Comparison of ENCODE assay signal across 8 mouse cellular contexts in the genomic region with DNA sequence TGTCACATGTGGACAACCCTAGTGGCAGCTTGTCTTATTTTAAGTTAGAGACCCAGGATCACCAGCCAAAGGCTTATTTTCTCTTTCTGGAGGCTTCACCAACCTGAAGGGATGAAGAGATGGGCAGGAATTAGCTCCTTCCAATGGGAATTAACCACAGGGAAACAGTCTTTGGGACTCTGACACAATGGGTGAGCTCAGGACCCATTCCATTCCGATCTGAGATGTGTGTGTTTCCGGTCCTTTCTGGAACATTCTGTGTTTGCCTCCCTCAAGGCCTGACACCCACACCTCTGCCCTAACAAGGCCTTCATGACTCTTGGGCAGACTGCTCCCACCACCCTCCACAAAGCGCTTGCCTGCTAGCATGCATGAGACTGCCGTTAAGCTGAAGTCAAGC. TPM values are rescaled to one million over a fixed set of nuclear protein-coding genes. Genes with fewer than 3 reads are reported as not detected.
DNase-seq lines count a peak whose midpoint lies in the region; ATAC-seq and TF ChIP-seq lines count a peak whose summit lies in the region.

A gene (plus strand): TSS at position 301 of the 400 bp plus-strand sequence.

- DNase-seq in lung, postnatal 0 days (ENCODE audit: low spot score), result no peak
- DNase-seq in lung, postnatal 4 days, result no peak
- DNase-seq in embryonic facial prominence, embryonic 14.5 days (ENCODE audit: low spot score), result no peak
- no peak for DNase-seq in cerebellum, adult 11-12 months
- no peak for DNase-seq in urinary bladder, postnatal 10 days (ENCODE audit: low spot score)
- DNase-seq in c-Kit-positive CD71-positive TER-119-positive erythroid progenitor cells, embryonic 14.5 days (ENCODE audit: low spot score), result no peak

- TF ChIP-seq CTCF in lung, postnatal 0 days (IDR thresholded peaks at IDR 0.05), result no peak
- TF ChIP-seq CTCF in intestine, postnatal 0 days (IDR thresholded peaks at IDR 0.05; ENCODE audit: low read depth), result no peak
- TF ChIP-seq CTCF in olfactory bulb, adult 2 months (IDR thresholded peaks at IDR 0.05; ENCODE audit: insufficient read depth, low read depth, low read length), result no peak

- H3K4me2 ChIP-seq in lung, postnatal 0 days (replicated peaks; ENCODE audit: low read depth, low read length), result peak within 1 kb of the TSS; percentile 25
- H3K4me2 ChIP-seq in embryonic facial prominence, embryonic 14.5 days (ENCODE audit: low read depth, low read length), result peak within 1 kb of the TSS; percentile 15; the same call in 1 of the 2 replicates
- H3K4me2 ChIP-seq in intestine, postnatal 0 days (replicated peaks; ENCODE audit: low read depth), result no peak within 1 kb of the TSS; the same call in 1 of the 2 replicates

- H3K9me3 ChIP-seq in lung, postnatal 0 days (ENCODE audit: low read length), result no peaks in the 10 kb centered on the region
- H3K9me3 ChIP-seq in embryonic facial prominence, embryonic 14.5 days (ENCODE audit: control insufficient read depth, low read length), result no peaks in the 10 kb centered on the region
- H3K9me3 ChIP-seq in intestine, postnatal 0 days (ENCODE audit: control insufficient read depth), result no peaks in the 10 kb centered on the region

- H3K27ac ChIP-seq in lung, postnatal 0 days (ENCODE audit: low read length), result peak within 1 kb of the TSS; percentile 81
- H3K27ac ChIP-seq in embryonic facial prominence, embryonic 14.5 days (replicated peaks; ENCODE audit: low read depth, low read length), result peak within 1 kb of the TSS; percentile 78
- H3K27ac ChIP-seq in intestine, postnatal 0 days (ENCODE audit: low read depth, low read length), result peak within 1 kb of the TSS; percentile 78
- H3K27ac ChIP-seq in olfactory bulb, adult 2 months (ENCODE audit: insufficient read depth, low read depth, low read length), result peak within 1 kb of the TSS; percentile 79

- H3K27me3 ChIP-seq in lung, postnatal 0 days (replicated peaks; ENCODE audit: insufficient read depth, low read length), result no peaks in the 10 kb centered on the region
- H3K27me3 ChIP-seq in embryonic facial prominence, embryonic 14.5 days (replicated peaks; ENCODE audit: control insufficient read depth, insufficient read depth, low read length), result no peaks in the 10 kb centered on the region
- no peaks in the 10 kb centered on the region for H3K27me3 ChIP-seq in intestine, postnatal 0 days (replicated peaks; ENCODE audit: control insufficient read depth, insufficient read depth, low read length)

- H3K4me1 ChIP-seq in lung, postnatal 0 days (ENCODE audit: insufficient read depth, low read depth, low read length), result peaks cover 4% of the 10 kb centered on the region; the same call in 1 of the 2 replicates
- peaks cover 3% of the 10 kb centered on the region; the same call in 1 of the 2 replicates for H3K4me1 ChIP-seq in embryonic facial prominence, embryonic 14.5 days (ENCODE audit: control insufficient read depth, insufficient read depth, low read length)
- peaks cover 7% of the 10 kb centered on the region for H3K4me1 ChIP-seq in intestine, postnatal 0 days (replicated peaks; ENCODE audit: control insufficient read depth, insufficient read depth, low read length)
- peaks cover 9% of the 10 kb centered on the region for H3K4me1 ChIP-seq in olfactory bulb, adult 2 months (ENCODE audit: control insufficient read depth, insufficient read depth, low read length)

- TF ChIP-seq POLR2A in olfactory bulb, adult 2 months (IDR thresholded peaks at IDR 0.05; ENCODE audit: insufficient read depth, low read depth, low read length), result no peak

- no peak for TF ChIP-seq EP300 in lung, postnatal 0 days (IDR thresholded peaks at IDR 0.05)

- ATAC-seq in lung, postnatal 0 days, result no peak
- ATAC-seq in embryonic facial prominence, embryonic 14.5 days (ENCODE audit: low read depth), result no peak
- no peak for ATAC-seq in intestine, postnatal 0 days

- H3K4me3 ChIP-seq in lung, postnatal 0 days (ENCODE audit: low read depth, low read length), result no peak within 1 kb of the TSS
- no peak within 1 kb of the TSS for H3K4me3 ChIP-seq in embryonic facial prominence, embryonic 14.5 days (ENCODE audit: low read depth, low read length)
- H3K4me3 ChIP-seq in intestine, postnatal 0 days (ENCODE audit: low read depth, low read length), result no peak within 1 kb of the TSS
- no peak within 1 kb of the TSS for H3K4me3 ChIP-seq in olfactory bulb, adult 2 months (ENCODE audit: insufficient read depth, low read depth, low read length)

- H3K36me3 ChIP-seq in lung, postnatal 0 days (ENCODE audit: insufficient read depth, low read length), result no peaks in the 10 kb centered on the region
- no peaks in the 10 kb centered on the region for H3K36me3 ChIP-seq in embryonic facial prominence, embryonic 14.5 days (ENCODE audit: control insufficient read depth, insufficient read depth, low read length)
- H3K36me3 ChIP-seq in intestine, postnatal 0 days (ENCODE audit: control insufficient read depth, insufficient read depth), result no peaks in the 10 kb centered on the region

- WGBS in lung, postnatal 0 days, result 64% methylated on average over 4 of the region's 4 CpGs
- WGBS in embryonic facial prominence, embryonic 14.5 days, result 69% methylated on average over 4 of the region's 4 CpGs
- 73% methylated on average over 4 of the region's 4 CpGs for WGBS in intestine, postnatal 0 days
- WGBS in olfactory bulb, adult 2 months, result 73% methylated on average over 4 of the region's 4 CpGs

- H3K9ac ChIP-seq in lung, postnatal 0 days (replicated peaks; ENCODE audit: low read depth), result peak within 1 kb of the TSS; percentile 30; the same call in 1 of the 2 replicates
- peak within 1 kb of the TSS; percentile 20; the same call in 1 of the 2 replicates for H3K9ac ChIP-seq in embryonic facial prominence, embryonic 14.5 days (ENCODE audit: low read depth, low read length)
- H3K9ac ChIP-seq in intestine, postnatal 0 days (ENCODE audit: low read depth, low read length), result no peak within 1 kb of the TSS

RNA-seq across cellular contexts. Expression of the gene that starts here (rescaled TPM):
- polyA plus RNA-seq in lung, postnatal 0 days (2015; fragmentation: Nextera tagmentation; extraction: Ambion mirVana), result 5.3 and 5.4 TPM in 2 replicates
- polyA plus RNA-seq in embryonic facial prominence, embryonic 14.5 days (2014; fragmentation: Nextera tagmentation; extraction: Ambion mirVana), result 6.9 and 7.2 TPM in 2 replicates
- 9.9 and 10.5 TPM in 2 replicates for polyA plus RNA-seq in intestine, postnatal 0 days (2015; fragmentation: Nextera tagmentation; extraction: Ambion mirVana)
- polyA plus RNA-seq in olfactory bulb, adult 2 months (2012; ENCODE audit: insufficient read depth, insufficient read length, low replicate concordance, missing spikeins), result not detected in 2 replicates
